Mouse (Mus musculus) heart, embryonic 12.5 days (tissue): ENCODE measurements around the gene Cyb561d2. TPM values are rescaled to one million over a fixed set of nuclear protein-coding genes. Genes with fewer than 3 reads are reported as not detected.

ENCODE experiments used
- ATAC-seq: fragments of 200-750 bp; cut with Nextera tagmentation; 2 replicates; pipeline ENCODE4 v1.8.0; 2017; ENCODE audit warnings: moderate TSS enrichment, moderate library complexity; ENCODE audit not compliant: insufficient number of reproducible peaks, low FRiP score
- H3K27ac ChIP-seq: fragments of 300-500 bp; sonication (generic); 2 replicates; pipeline ENCODE4 v1.5.1; 2016; ENCODE audit warnings: mild to moderate bottlenecking, moderate library complexity; ENCODE audit not compliant: poor library complexity, severe bottlenecking
- H3K27me3 ChIP-seq: fragments of 300-500 bp; sonication (generic); replicated peaks from 2 replicates; pipeline ENCODE4 v1.6.1; 2016; ENCODE audit warnings: mild to moderate bottlenecking, moderate library complexity
- H3K36me3 ChIP-seq: fragments of 300-500 bp; sonication (generic); 2 replicates; pipeline ENCODE4 v1.6.1; 2016; ENCODE audit warnings: mild to moderate bottlenecking, moderate library complexity
- H3K4me1 ChIP-seq: fragments of 300-500 bp; sonication (generic); replicated peaks from 2 replicates; pipeline ENCODE4 v1.6.1; 2016; ENCODE audit warnings: mild to moderate bottlenecking
- H3K4me2 ChIP-seq: fragments of 300-500 bp; sonication (generic); 2 replicates; pipeline ENCODE4 v1.6.1; 2016; ENCODE audit warnings: mild to moderate bottlenecking, moderate library complexity
- H3K4me3 ChIP-seq: fragments of 300-500 bp; sonication (generic); 2 replicates; pipeline ENCODE4 v1.5.1; 2016; ENCODE audit warnings: mild to moderate bottlenecking
- H3K9ac ChIP-seq: fragments of 300-500 bp; sonication (generic); 2 replicates; pipeline ENCODE4 v1.6.1; 2016; ENCODE audit warnings: mild to moderate bottlenecking, moderate library complexity
- H3K9me3 ChIP-seq: fragments of 300-500 bp; sonication (generic); replicated peaks from 2 replicates; pipeline ENCODE4 v1.6.1; 2016; ENCODE audit warnings: mild to moderate bottlenecking, moderate library complexity
- WGBS: fragments of 180-500 bp; shearing (Covaris S2); methylation state at CpG from one replicate; pipeline ENCODE4 v1.1.7; 2016; 5-methylcytosine and 5-hydroxymethylcytosine counted together
- polyA plus RNA-seq: library from polyadenylated mRNA; unstranded; fragments of >200 nt; fragmentation: Nextera tagmentation; extraction: Ambion mirVana; gene quantifications from 2 replicates; pipeline ENCODE4 v1.2.1, GENCODE M21; 2016

Cyb561d2 gene
- polyA plus RNA-seq, 1 experiment from 2014 or later = 18.4 TPM

- Histone ChIP-seq H3K4me3 (no peak overlapping the region), H3K4me2 (no peak overlapping the region), H3K4me1 (peaks cover 19% of the 10 kb centered on the region), H3K36me3 (no peaks in the 10 kb centered on the region), H3K27me3 (no peaks in the 10 kb centered on the region), H3K9ac (no peak overlapping the region), H3K9me3 (no peaks in the 10 kb centered on the region), H3K27ac (peak overlapping the region; percentile 60)
- 0 out of 2 replicates have a peak, but pooled peaks have one; percentile 17 for ATAC-seq
- WGBS = 13% methylated on average over 1 of the region's 1 CpGs
These were observed 48.5 kb downstream of the Cyb561d2 start for GRCm38 (mm10) chr9:107493511-107493910.

DNA sequence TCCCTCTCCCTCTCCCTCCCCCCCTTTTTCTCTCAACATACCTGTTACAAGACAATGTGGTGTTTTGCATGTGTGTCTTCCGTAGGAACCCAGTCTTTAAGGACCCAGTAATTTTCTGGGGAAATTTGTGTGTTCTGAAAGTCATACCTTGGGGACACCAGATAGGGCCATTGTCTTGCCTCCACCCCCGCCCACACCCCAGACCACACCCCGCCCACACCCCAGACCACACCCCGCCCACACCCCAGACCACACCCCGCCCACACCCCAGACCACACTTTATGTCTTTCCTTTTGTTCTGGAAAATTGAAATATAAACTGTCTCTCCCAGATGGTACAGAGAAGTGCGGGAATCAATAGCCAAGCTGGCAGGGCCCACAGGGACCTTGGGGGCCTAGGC lies 51.4 kb downstream of the Cyb561d2 start:
- Histone ChIP-seq H3K27me3 (no peaks in the 10 kb centered on the region), H3K9ac (no peak overlapping the region), H3K4me1 (peaks cover 19% of the 10 kb centered on the region), H3K36me3 (no peaks in the 10 kb centered on the region), H3K4me3 (0 out of 2 replicates have a peak overlapping the region, but pooled peaks have one; percentile 0), H3K4me2 (peak overlapping the region; percentile 2; the same call in 1 of the 2 replicates), H3K9me3 (no peaks in the 10 kb centered on the region), H3K27ac (no peak overlapping the region)
- ATAC-seq = no peak
- WGBS = 67% methylated on average over 6 of the region's 6 CpGs

- H3K27me3 ChIP-seq = no peaks in the 10 kb centered on the region
- no peaks in the 10 kb centered on the region for H3K36me3 ChIP-seq
- H3K4me2 ChIP-seq = peak overlapping the region; percentile 2
- ATAC-seq = no peak
- H3K4me3 ChIP-seq = 0 out of 2 replicates have a peak overlapping the region, but pooled peaks have one; percentile 0
- WGBS = 62% methylated on average over 8 of the region's 8 CpGs
- no peak overlapping the region for H3K9ac ChIP-seq
- H3K4me1 ChIP-seq = peaks cover 19% of the 10 kb centered on the region
- no peak overlapping the region for H3K27ac ChIP-seq
- H3K9me3 ChIP-seq = no peaks in the 10 kb centered on the region
These were observed 51.8 kb downstream of the Cyb561d2 start for GRCm38 (mm10) chr9:107490146-107490545.

Other genes with a start within 250 kb of the Cyb561d2 start
- 15.6 and 16.4 TPM in 2 replicates for gene Cish, start 246.2 kb downstream of the Cyb561d2 start, polyA plus RNA-seq
- gene Hemk1, start 203.8 kb downstream of the Cyb561d2 start, polyA plus RNA-seq = 11.4 and 13.4 TPM in 2 replicates
- 0.55 and 1.1 TPM in 2 replicates for gene 6430571L13Rik, start 201.6 kb downstream of the Cyb561d2 start, polyA plus RNA-seq
- gene Cacna2d2, start 142.6 kb downstream of the Cyb561d2 start, polyA plus RNA-seq = 5.9 and 6.2 TPM in 2 replicates
- 37.5 and 41.2 TPM in 2 replicates for gene Tmem115, start 8.2 kb downstream of the Cyb561d2 start, polyA plus RNA-seq
- gene Nprl2, start within 50 bp of the Cyb561d2 start, polyA plus RNA-seq = 24.4 and 25.1 TPM in 2 replicates
- gene Zmynd10, start 5.1 kb upstream of the Cyb561d2 start, polyA plus RNA-seq = 0.22 and 0.35 TPM in 2 replicates
- gene Rassf1, start 9.4 kb upstream of the Cyb561d2 start, polyA plus RNA-seq = 48.2 and 49.0 TPM in 2 replicates
- gene Tusc2, start 21.1 kb upstream of the Cyb561d2 start, polyA plus RNA-seq = 60.1 and 61.4 TPM in 2 replicates
- gene Hyal2, start 25.8 kb upstream of the Cyb561d2 start, polyA plus RNA-seq = 103 and 106 TPM in 2 replicates
- 5.5 and 5.7 TPM in 2 replicates for gene Hyal1, start 34.7 kb upstream of the Cyb561d2 start, polyA plus RNA-seq
- 10.2 and 12.6 TPM in 2 replicates for gene Naa80, start 36.7 kb upstream of the Cyb561d2 start, polyA plus RNA-seq
- gene Hyal3, start 38.6 kb upstream of the Cyb561d2 start, polyA plus RNA-seq = 0.49 and 0.64 TPM in 2 replicates
- gene Ifrd2, start 45.4 kb upstream of the Cyb561d2 start, polyA plus RNA-seq = 34.0 and 35.5 TPM in 2 replicates
- gene Sema3b, start 67.0 kb upstream of the Cyb561d2 start, polyA plus RNA-seq = 10.7 and 11.2 TPM in 2 replicates
- 404 and 442 TPM in 2 replicates for gene Gnai2, start 93.2 kb upstream of the Cyb561d2 start, polyA plus RNA-seq
- gene Slc38a3, start 127.3 kb upstream of the Cyb561d2 start, polyA plus RNA-seq = 2.9 and 3.2 TPM in 2 replicates
- gene Gnat1, start 137.5 kb upstream of the Cyb561d2 start, polyA plus RNA-seq = 0.97 and 1.2 TPM in 2 replicates
- 8.1 and 8.4 TPM in 2 replicates for gene Sema3f, start 168.3 kb upstream of the Cyb561d2 start, polyA plus RNA-seq
- 127 and 137 TPM in 2 replicates for gene Rbm5, start 228.8 kb upstream of the Cyb561d2 start, polyA plus RNA-seq